Mouse (Mus musculus): ENCODE data around the gene Ewsr1.

Gene Ewsr1

GRCm38 (mm10) chr11:5059230-5059629, 39.8 kb downstream of the Ewsr1 start:
- intact Hi-C loops (cut with DNase I) = no loop called here

- intact Hi-C loops (cut with DNase I) = no loop called here
Measured at GRCm38 (mm10) chr11:5058783-5059182, 40.3 kb downstream of the Ewsr1 start.

GRCm38 (mm10) chr11:5057856-5058641, 41.0 kb downstream of the Ewsr1 start, which contains the start of gene Rasl10a:
Gene Rasl10a (plus strand): TSS chr11:5058128.
- intact Hi-C loops (cut with DNase I) = no loop called here

GRCm38 (mm10) chr11:5057541-5057855, 41.6 kb downstream of the Ewsr1 start:
- intact Hi-C loops (cut with DNase I) = no loop called here

- intact Hi-C loops (cut with DNase I) = no loop called here
Measured at GRCm38 (mm10) chr11:5057064-5057463, 42.0 kb downstream of the Ewsr1 start.

GRCm38 (mm10) chr11:5055945-5056938, 42.8 kb downstream of the Ewsr1 start:
- intact Hi-C loops (cut with DNase I) = no loop called here

GRCm38 (mm10) chr11:5054874-5055273, 44.2 kb downstream of the Ewsr1 start:
- intact Hi-C loops (cut with DNase I) = no loop called here

- intact Hi-C loops (cut with DNase I) = no loop called here
Measured at GRCm38 (mm10) chr11:5054151-5054550, 44.9 kb downstream of the Ewsr1 start.

GRCm38 (mm10) chr11:5052200-5052854, 46.7 kb downstream of the Ewsr1 start:
- intact Hi-C loops (cut with DNase I) = no loop called here

GRCm38 (mm10) chr11:5051629-5052028, 47.4 kb downstream of the Ewsr1 start:
- intact Hi-C loops (cut with DNase I) = no loop called here

GRCm38 (mm10) chr11:5046321-5046926, 52.6 kb downstream of the Ewsr1 start:
- intact Hi-C loops (cut with DNase I) = no loop called here

GRCm38 (mm10) chr11:5042645-5043381, 56.3 kb downstream of the Ewsr1 start:
- intact Hi-C loops (cut with DNase I) = no loop called here

- intact Hi-C loops (cut with DNase I) = no loop called here
Measured at GRCm38 (mm10) chr11:5041144-5041780, 57.8 kb downstream of the Ewsr1 start.

GRCm38 (mm10) chr11:5040585-5040984, 58.5 kb downstream of the Ewsr1 start:
- intact Hi-C loops (cut with DNase I) = no loop called here

- intact Hi-C loops (cut with DNase I) = no loop called here
Measured at GRCm38 (mm10) chr11:5037146-5037854, 61.8 kb downstream of the Ewsr1 start.

- intact Hi-C loops (cut with DNase I) = no loop called here
Measured at GRCm38 (mm10) chr11:5035421-5035820, 63.6 kb downstream of the Ewsr1 start.

GRCm38 (mm10) chr11:5033136-5033535, 65.9 kb downstream of the Ewsr1 start:
- intact Hi-C loops (cut with DNase I) = no loop called here

- intact Hi-C loops (cut with DNase I) = no loop called here
Measured at GRCm38 (mm10) chr11:5032706-5033105, 66.4 kb downstream of the Ewsr1 start.

GRCm38 (mm10) chr11:5028228-5028627, 70.8 kb downstream of the Ewsr1 start:
- intact Hi-C loops (cut with DNase I) = no loop called here
